Mouse (Mus musculus) induced T-regulatory cell, adult 2 months (primary cell): ENCODE data around the gene Polr3h.

Experiments used
- DNase-seq: peaks from one replicate; pipeline ENCODE4 v3.0.0-alpha.2; 2012; ENCODE audit warnings: low read depth

Gene Polr3h

DNA sequence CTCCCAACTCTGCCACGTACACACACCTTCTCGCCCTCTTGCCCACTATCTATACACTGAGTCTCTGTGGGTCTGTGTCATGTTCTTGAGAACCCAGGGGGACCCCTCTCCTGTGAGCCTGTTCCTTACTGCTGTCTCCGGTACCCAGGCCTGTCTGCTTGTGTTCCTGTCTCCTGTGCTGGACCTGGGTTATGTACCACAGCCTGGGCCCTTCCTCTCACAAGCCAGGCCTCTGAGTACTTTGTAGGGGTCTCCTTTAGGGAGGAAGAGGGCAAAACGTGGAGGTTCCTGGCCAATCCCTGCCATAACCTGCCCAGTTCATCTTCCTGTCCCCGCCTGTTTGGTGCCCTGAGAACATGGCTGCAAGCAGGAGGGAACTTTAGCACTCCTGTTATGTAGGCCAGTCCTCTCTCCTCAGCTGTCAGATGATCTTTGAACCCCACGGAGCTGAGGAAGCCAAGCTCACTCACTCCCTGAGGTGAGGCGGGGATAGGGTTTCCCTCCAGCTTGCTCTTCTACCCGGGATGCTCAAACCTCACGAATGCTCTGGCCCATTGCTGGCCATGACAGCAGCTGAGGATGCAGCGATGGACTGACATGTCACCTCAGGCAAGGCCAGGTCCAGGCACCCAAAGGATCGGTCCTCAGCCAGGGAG, 23.6 kb upstream of the Polr3h start:
- DNase-seq = no peak

DNA sequence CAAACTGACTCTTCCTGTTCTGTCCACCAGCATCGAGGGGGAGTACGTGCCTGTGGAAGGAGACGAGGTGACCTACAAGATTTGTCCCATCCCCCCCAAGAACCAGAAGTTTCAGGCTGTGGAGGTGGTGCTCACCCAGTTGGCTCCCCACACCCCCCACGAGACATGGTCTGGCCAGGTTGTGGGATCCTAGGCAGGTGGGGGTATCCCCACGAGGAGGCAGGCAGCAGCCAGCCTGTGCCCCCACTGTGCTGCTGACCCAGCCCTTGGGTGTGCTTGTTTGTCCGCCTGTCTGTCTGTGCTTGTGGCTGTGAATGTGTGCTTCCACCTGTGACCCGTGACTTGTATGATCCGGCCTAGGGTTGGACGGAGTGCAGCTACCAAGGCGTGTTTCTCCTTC, 23.0 kb upstream of the Polr3h start:
- DNase-seq = no peak

DNA sequence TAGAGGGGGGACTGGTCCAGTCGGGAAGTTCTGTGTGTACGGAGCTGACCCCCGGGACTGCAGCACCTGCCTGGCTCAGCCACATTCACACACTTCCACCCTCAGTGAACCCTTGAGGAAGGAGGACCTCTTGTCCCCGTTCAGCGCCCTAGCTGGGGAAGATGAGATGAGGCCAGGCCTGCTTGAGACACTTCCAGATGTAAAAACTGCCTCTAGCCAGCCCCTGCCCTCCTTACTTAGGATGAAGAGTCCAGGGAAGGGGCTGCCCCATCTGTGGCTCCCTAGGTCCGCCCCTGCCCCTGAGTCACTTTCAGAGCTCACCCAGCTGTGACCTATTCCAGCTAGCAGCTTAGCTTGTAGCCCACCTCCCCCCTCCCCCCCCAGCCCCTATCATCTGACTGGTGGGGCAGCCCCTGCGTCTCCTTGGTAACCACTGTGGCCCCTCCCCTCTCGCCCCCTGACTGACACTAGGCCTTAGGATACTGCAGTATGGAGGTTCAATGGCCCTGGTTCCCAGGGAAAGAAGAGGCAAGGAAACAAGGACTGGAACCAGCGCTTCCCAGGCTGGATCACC, 17.2 kb upstream of the Polr3h start:
- DNase-seq = no peak

DNA sequence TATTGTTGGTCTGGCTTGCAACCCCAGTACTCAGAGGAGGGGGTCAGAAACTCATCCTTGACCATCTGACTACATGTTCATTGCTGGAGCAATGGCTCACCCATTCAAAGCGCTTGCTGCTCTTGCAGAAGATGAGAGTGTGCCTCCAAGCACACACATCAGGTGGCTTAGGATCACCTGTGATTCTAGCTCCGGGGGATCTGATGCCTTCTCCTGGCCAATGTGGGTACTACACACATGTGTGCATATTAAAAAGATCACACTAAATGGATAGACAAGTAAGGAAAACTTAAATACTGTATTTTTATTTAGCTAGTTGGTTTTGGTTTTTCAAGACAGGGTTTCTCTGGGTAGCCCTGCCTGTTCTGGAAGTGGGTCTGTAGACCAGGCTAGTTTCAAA, 15.0 kb upstream of the Polr3h start:
- no peak for DNase-seq

DNA sequence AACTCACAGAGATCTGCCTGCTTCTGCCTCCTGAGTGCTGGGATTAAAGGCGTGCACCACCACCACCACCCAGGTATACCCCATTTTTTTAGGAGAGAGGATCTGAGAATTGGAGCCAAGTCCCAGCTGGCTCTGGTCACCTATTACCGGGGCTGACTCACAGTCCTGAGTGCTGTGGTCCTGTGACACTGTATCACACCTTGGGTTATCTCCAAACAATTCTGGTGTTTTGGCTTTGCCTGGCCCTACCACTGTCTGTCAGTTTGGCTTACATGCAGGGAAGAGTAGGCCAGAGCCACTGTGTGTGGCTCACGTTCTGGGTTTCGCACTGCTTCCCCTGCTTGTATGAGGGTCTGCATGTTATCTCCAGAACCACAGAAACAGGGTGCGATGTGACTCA, 14.2 kb upstream of the Polr3h start:
- no peak for DNase-seq

DNA sequence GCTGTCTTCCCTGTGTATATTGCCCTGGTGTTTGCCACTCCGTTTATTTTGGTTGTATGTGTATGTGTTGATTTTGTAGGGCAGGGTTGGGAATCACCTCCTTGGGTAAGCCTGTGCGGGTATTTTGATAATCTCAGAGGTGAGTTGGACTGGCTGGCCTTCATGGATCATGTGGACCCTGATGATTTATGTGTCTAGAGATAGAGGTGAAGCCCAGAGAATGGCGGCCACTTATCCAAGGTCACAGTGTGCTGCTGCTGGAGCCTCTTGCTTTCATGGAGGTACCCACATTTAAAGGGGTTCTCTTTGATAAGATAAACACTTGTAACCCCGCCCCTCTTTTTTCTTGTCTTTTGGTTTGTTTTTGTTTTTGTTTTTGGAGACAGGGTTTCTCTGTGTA, 13.7 kb upstream of the Polr3h start:
- DNase-seq = no peak

DNA sequence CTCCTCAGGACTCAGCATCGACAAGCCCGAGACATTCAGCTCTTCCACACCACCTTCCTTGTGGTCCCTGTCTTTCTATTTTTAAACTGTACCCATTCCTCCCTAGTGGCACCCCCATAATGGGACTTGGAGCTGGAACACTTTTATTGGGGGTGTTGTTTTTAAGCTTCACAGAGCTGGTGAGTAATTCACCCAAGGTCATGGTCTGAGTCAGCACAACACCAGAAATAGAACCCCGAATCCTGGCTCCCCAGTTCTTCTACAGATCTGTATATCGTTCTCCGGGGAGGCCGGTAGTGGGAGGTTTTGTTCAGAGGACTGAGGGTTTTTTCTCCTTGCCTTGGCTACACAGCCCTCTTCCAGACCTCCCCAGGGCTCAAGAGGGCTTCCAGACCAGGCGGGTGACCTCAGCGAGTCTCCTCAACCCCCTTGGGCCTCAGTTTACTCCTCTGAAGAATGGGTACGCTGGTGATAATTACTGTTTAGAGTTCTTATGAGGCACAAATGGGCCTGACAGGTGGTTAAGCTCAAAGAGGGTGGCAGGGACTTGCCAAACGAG, 13.2 kb upstream of the Polr3h start:
- no peak for DNase-seq

DNA sequence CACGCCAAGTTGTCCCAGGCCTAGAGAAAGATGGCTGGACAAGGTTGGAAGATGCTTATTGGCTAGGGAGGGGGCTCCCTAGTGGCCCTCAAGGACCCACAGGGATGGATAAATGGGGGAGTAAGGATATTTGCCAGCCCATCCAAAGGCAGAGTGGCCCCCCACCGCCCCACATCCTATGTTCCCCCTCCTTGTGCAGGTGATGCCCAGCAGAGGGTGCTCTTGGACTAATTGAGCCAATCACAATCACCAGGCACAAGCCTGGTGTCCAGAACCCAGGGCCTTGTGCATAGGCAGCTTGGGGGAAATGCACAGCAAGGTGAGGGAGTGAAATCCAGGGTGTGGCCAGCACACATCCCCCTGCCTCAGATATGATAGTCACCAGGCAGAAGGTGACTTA, 12.2 kb upstream of the Polr3h start:
- peak; percentile 59 for DNase-seq

DNA sequence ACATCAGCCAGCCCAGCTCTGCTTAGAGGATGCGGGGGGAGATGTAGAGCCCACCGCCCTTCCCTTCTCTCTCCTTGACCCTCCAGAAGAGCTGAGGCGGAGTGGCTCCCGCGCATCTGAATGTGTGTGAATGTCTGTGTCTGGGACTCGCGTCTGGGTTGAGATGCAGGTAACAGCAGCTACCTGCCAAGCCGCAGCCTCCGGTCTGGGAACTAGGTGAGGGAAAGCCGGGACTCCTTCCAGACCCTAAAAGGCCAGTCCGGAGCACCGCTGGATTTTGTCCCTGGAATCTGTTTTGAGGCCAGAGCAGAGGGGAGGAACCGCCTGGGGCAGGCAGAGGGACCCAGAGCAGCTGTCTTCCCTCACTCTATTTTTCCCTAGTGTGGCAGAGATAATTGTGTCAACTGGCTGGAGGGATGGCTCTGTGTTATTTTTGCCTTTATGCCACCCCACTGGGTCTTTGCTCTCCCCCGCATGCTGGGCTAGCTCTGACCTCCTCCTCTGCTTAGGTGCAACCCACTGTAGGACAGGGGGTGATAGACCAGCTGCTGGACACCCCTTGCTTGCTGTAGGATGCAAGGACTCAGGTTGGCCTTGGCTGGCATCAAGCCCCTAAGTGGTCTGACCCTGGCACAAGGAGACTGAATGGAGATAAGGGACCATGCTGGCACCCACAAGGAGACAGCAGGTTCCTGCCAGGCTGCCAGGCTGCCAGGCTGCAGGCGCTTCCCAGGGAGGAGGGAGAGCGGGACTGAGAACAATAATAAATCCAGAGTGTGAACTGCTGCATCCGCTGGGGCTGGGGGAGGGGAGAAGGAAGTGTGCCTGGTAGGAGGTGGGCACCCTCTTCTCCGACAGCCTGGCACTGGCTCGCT, 11.3 kb upstream of the Polr3h start:
- DNase-seq = no peak

DNA sequence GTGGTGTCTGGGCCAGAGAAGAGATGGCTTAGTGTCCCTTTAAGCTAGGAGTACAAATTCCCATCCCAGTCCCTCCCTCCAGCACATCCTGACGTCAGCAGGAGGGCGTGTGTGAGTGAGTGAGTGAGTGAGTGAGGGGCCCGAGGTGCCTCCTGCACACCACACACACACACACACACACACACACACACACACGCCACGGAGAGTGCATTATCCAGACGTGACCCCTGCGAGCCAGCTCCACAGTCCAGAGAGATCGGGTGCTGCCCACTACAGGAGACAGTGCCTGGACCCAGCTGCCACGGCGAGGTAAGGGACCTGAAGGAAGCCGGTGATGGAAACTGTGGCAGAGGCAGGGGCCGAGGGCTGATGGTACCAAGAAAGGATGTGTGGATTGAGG, 10.6 kb upstream of the Polr3h start, which contains the start of gene Csdc2:
Csdc2 (plus strand) TSS at position 81 of the 400 bp plus-strand sequence.
- DNase-seq = no peak

DNA sequence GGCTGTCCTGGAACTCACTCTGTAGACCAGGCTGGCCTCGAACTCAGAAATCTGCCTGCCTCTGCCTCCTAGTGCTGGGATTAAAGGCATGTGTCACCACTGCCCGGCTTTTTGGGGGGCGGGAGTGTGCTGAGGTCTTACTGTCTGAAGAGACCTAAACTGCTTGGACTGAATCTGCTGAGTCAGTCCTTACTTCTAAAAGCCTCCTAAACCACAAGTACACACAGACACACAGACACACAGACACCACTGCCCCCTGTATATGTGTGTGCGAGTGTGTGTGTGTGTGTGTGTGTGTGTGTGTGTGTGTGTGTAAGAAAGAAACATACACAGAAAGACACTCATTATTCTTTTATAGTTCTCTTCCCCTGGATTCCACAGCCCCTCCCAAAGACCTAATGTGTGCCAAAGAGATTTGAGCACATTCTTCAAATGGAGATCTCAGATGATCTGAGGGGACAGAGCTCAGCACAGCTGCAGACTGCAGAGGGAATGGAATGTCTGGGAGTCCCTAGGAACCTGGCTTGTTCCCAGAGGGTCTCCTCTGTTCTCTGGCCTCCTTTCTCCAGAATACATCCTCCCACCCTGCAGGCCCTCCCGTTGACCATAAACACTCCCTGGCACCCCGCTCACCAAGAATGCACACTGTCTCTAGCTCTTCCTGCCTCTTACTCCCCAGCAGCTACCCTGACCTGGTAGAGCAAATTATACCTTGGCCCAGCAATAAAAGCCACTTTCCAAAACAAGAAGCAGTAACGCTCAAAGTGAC, 10.0 kb upstream of the Polr3h start:
- DNase-seq = no peak

DNA sequence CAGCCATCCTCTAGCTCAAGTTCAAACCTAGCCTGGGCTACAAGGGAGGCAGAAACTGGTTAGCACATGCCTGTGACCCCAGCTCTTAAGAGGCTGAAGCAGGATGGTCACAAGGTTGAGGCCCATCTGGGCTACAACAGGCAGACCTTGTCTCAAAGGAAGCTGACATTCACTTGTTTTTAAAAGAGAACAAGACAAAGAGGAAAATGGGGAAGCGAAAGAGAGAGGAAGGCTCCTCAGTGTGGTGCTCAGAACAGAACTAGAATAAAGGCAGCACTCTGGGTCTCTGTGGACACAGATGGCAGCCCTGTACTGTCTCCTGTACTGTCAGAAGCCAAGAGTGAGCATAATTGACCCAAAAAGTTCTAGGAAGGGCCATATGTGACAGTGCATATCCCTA, 7.9 kb upstream of the Polr3h start:
- DNase-seq = no peak

DNA sequence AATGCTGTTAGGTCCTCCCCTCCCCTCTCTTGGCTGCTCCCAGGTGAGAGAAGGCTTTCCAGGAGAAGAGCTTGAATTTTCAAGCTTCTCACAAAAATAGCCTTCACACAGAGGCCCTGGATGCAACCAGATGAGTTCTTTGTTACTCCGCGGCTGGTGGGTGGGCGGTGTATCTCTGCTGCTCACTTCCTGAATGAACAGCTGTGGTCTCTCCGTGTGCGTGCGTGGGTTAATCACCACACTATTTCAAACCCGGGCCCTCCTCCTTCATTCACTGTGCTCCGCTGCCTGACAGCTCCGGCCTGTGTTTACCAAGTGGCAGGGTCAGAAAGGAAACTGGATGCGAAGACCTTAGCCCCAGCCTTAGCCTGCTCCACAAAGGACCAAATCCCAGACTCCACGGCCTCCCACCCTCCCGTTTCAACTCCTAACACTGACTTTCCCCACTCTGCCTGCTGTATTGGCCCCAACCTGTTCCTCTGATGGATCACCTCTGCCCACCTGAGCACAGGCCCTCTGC, 7.0 kb upstream of the Polr3h start:
- peak; percentile 55 for DNase-seq

DNA sequence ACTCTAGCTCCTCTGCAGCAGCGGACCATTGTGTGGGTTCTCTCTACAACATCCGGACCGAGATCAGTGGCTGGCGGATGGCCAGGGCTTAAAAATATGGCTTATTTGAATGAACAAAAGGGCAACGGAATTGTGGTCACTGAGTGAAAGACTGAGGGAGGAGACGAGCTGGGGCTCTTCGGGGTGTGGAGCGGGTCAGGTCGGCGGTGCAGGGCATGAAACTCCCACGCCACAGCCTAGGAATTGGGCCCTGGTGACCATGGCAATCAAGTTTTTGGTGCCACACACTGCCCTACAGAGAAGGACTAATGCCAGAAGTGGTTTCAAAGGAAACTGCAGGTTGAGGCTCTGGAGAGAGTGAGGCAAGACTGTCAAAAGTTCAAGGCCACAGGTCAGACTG, 2.2 kb upstream of the Polr3h start:
- peak; percentile 41 for DNase-seq

DNA sequence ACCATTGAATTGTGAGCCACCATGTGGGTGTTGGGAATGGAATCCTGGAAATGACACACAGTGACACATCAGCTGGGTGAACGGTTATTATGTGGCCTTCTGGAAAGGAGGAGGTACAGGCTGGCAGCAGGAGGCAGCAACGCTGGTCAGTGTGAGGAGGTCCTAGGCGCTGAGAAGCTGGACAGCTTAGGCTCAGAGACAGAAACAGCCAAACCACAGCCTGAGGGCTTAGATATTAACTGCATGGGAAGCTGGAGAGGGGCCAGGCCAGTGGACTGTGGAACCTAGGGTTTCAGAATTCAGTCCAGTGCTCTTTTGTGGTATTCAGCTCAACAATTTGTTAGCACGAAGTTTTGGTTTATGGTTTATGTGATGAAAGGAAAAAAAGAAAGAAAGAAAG, 1.7 kb upstream of the Polr3h start:
- DNase-seq = no peak

DNA sequence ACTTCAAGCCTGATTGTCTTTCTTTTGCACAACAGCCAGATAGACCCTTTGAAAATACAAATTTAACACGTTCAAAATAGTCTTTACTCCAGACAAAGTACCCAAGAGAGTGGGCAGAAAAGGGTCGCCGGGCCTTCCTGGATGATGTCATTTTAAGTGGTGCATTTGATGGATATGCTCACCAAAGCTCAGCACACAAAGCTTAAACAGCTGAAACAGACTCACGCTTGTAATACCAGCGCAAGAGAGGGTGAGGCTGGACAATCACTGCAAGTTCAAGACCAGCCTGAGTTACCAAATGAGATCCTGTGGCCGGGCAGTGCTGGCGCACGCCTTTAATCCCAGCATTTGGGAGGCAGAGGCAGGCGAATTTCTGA, 394 bp upstream of the Polr3h start:
- no peak for DNase-seq

DNA sequence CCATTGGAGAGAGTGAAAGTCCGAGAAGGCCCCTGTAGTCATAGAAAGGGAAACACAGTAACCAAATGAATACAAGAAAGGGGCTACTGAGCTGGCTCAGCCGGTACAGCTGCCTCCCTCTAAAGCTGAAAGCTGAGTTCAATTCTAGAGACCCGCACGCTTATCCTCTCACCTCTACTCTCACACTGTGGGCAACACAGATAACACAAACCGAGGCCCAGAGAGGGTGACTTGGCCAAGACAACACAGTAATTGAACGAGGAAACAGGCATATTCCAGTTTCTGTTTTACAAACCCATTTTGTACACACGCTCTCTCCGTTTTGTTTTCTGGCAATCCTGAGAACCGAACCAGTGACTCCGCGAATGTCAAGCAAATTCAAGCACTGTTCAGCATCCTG, 1.1 kb downstream of the Polr3h start:
- peak; percentile 26 for DNase-seq

DNA sequence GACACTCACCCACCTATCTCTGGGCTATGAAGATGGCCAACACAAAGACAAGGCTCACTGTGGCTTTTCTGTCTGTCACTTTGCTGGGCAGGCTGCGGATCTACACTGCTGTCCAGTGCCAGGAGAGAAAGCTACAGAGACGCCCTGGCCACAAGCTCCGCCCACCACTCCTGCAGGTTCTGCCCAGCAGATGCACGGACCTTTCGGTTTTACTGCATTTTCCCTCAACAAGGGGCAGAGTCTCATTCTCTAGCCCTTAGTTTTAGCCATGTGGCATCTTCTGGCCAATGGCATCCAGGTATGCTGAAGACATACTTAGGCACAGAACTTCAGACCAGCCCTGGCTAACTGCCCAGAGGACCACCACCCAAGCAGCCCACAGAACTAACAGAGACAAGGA, 4.8 kb downstream of the Polr3h start:
- DNase-seq = no peak

DNA sequence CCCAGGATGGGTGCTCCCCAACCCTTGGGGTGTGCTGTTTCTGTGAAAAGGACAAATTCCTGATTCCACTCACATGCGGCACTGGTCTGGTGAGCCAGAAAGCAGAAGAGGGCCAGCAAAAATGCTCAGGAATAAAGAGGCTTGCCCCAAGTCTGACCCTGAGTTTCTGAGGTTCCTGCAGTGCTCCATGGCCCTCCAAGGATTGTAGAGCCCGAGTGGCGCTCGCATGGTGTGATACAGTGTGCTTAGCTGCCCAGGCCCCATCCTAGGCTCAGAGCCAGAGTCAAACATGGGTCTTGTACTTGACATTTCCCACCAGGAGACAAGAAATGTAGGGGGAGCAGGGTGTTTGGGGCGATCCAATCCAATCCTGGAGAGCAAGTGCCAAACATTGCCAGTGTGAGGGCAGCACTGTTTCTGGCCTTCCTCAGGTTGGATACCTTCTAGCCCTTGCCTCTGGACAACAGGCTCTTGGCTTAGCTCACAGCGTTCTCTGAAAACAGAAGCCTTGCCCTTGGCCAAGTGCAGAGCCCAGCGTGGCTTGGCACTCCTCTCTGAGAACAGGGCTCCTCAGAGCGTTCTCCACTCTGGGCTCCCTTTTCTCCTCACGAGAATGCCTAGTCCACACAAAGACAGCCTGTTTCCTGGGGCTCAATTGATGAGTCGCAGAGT, 5.4 kb downstream of the Polr3h start:
- DNase-seq = no peak

DNA sequence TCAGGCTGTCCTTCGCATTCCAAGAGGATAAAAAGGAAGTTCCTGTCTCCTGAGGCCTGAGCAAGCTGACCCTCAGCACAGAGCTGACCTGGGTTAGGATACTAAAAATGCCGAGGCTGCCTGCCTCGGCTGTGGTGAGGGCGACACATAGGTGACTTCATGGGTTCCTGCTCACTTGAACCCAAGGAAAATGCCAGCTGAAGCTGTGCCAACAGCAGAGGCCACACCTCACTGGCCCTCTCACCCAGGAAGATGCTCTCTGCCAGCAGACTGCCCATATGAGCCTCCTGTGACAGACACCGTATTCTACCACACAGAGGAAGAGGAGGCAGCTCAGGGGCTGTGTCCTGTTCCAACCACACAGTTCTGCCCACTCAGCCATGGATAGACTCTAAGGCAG, 7.0 kb downstream of the Polr3h start:
- no peak for DNase-seq
